Mouse (Mus musculus) cerebellum, adult 9-11 months (tissue): ENCODE data around the gene Itpk1.

Experiments
- DNase-seq: peaks from one replicate; pipeline ENCODE4 v3.0.0; 2022

Itpk1 gene

DNA sequence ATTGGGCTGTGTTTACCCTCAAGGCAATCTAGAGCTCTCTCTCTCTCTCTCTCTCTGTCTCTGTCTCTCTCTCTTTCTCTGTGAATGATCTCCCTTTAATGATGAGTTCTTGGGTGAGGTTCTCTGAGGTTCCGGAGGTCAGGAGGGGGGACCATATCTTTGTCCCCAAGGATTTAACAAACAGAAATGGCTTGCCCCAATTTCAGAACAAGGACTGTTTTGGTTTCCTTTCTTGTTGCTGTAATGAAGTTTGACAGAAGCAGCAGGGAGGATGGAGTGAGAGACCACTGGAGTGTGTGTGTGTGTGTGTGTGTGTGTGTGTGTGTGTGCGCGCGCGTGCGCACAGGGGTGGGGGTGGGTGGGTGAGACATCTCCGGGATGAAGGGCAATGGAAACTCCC is 163.6 kb downstream of the Itpk1 start:
- DNase-seq: no peak

DNA sequence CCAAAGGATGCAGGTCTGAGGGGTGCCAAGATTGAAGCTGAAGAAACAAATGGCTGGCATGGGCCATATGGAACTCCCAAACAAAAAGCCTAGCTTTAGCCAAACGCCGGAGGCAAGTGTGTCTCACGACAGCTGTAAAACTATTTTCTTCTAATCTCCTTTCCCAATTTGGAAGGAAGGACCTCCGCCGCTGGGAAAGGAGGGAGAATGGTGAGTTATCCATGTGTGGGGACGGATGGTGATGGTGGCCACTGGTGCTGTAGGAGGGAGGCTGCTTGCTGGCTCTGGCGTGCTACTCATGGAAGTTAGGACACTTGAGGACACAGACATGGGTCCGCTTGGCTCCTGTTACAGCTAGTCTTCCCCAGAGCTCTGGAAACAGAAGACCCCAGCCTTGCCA is 164.5 kb downstream of the Itpk1 start:
- no peak for DNase-seq

DNA sequence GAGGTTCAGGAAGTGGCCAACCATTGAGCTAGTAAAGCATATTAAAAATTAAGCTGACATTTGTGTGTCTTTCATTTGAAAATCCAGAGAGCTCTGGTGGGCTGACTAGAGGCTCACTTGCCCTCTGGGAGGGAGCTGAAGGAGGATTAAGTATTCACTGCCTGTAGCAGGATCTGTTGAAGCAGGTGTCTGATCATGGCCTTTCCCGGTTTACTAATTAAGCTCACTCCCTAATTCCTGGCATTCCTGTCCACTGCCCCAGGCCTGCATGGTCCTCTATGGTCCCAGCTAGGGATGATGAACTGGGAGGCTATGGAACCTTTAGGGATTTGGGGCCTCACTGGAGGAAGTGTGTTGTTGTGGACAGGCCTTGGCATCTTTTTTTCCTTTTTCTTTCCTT is 168.9 kb downstream of the Itpk1 start:
- DNase-seq: no peak

DNA sequence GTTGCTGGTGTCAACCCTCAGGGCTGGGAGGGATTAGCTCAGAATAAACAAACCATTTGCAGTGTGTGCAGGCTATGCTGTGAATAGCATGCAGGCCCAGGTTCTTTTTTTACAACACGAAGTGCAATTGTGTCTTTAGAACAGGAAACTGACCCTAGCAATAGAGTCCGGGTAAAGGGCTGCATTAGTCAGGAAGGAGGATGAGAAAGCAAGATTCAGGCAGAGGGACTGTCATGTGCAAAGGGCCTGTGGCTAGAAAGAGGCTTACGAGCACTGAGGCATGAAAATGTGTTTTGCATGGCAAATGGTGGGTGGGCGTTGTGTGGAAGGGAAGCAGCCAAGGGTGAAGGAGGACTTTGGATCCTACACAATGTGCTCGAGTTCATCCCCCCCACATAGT is 176.7 kb downstream of the Itpk1 start:
- no peak for DNase-seq

DNA sequence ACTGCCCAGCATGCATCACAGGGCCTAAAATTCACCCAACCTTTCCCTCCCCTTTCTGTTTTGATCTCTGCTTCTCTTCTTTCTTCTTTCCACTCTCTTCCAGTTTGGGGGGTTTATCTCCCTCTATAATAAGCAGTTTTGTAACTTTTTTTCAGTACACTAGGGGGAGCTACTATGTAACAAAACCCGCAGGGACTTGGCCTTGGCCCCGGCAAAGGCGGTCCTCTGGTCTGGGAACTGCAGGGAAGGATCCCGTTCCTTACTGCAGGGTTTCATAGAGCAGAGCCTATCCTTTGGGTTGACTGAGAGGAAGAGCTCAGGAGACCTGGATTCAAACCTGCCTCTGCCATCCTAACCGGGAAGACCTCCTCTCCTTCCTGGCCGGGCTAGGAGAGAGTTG is 180.0 kb downstream of the Itpk1 start:
- peak; percentile 39 for DNase-seq

DNA sequence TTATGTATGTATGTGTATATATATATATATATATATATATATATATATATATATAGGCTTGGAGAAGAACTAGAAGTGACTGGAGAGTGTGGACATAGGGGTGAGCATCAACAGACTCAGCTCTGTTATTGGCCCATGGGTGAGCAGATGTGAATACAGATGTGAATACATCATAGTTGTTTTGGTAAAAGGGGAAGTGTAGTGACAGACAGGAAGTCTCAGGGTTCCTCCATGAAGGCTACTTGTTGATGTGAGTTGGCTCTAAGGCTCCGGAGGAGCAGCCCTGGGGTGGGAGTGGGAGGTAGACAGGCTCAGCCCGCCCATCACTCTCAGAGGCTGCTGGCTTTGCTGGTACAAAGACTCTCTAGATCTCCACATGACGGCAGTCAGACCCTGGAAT is 180.5 kb downstream of the Itpk1 start:
- DNase-seq: no peak

DNA sequence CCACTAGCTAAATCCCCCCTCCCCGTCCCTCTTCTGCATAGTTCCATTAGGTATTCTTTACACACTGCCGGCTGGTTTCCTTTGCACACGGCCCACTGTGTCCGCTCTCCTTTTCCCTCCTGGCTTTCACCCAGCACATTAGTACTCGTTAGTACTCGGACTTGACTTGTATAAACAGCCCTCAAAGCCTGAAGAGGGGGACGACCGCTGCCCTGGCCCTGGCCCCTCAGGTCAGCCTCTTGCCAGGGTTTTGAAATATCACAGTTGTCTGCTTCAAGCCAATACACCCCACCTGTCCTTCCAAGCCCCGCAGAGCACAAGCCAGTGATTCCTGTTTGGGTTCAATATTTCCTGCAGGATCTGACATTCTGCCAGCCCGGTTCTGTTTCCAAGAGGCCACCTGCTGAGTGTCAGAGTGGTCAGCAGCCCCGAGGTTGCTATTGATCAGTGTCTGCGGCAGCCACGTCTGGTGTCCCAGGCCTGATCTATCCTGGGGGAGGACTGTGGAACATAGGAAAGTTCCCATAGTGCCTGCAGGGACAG is 182.9 kb downstream of the Itpk1 start:
- peak; percentile 34 for DNase-seq

DNA sequence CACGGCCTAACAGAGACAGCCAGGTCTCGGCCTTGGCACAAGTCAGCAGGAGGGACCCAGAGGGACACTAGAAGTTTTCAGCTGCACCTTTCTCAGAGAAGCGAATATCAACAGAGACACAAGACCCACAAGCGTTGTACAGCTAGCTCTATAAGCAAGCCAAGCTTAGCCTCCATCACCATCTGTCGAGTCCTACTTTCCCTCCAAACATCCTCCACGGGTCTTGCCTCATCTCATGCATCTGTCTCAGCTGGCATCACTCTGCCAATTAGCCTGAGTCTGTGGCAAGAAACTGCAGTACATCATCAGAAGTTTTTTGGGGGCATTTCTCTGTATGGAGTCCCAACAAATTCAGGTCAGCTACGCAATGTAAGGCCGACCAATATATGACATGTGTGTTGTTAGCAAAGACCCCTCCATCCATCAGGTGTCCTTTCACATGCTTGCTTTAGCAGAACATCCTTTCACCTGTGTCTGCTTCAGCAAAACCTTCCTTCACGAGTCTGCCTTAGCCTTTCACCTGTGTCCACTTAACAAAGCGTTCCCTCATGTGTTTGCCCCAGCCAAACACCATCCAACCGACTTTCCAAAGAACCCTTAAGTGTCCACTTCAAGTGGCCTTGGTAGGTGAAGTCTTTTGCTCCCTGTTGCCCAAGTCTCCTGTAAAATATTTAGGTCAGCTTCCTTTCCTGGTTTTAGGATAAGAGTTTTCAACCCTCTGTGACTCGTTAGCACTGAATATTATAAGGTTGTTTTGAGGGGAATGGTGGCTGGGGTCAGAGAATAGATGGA is 184.6 kb downstream of the Itpk1 start:
- no peak for DNase-seq
